Mouse (Mus musculus): ENCODE measurements around the gene Col17a1. TPM values are rescaled to one million over a fixed set of nuclear protein-coding genes. Genes with fewer than 3 reads are reported as not detected.

The Col17a1 gene
- total and polyA plus RNA-seq, 3 experiments = 0.18 to 0.37 TPM; not detected in 1

- Histone ChIP-seq H3K79me2 (replicated peaks; ENCODE audit: control insufficient read depth, insufficient read depth, low read length) (no peaks in the 10 kb centered on the region), H3K4me3 (no peak overlapping the region), H3K27ac (no peak overlapping the region), H3K4me1 (ENCODE audit: control insufficient read depth, insufficient read depth, low read length) (no peaks in the 10 kb centered on the region), H3K9ac (ENCODE audit: low read depth, low read length) (no peak overlapping the region), H3K36me3 (ENCODE audit: control insufficient read depth, insufficient read depth, low read length) (no peaks in the 10 kb centered on the region), H3K27me3 (ENCODE audit: control insufficient read depth, insufficient read depth, low read length) (no peaks in the 10 kb centered on the region)
- 90% methylated on average over 8 of the region's 8 CpGs for WGBS
- DNase-seq = no peak
- TF ChIP-seq POLR2A (IDR thresholded peaks at IDR 0.05; ENCODE audit: insufficient read depth, low read depth, low read length) (no peak), CTCF (IDR thresholded peaks at IDR 0.05) (no peak), EP300 (IDR thresholded peaks at IDR 0.05; ENCODE audit: insufficient read depth, low read depth, low read length) (no peak)
- intact Hi-C loops (cut with DNase I) = no loop called here
Measured at GRCm38 (mm10) chr19:47705772-47706309, 13.9 kb upstream of the Col17a1 start.

- Histone ChIP-seq H3K27ac (no peak overlapping the region), H3K4me1 (ENCODE audit: control insufficient read depth, insufficient read depth, low read length) (no peaks in the 10 kb centered on the region), H3K79me2 (replicated peaks; ENCODE audit: control insufficient read depth, insufficient read depth, low read length) (no peaks in the 10 kb centered on the region), H3K4me3 (no peak overlapping the region), H3K9ac (ENCODE audit: low read depth, low read length) (no peak overlapping the region), H3K36me3 (ENCODE audit: control insufficient read depth, insufficient read depth, low read length) (no peaks in the 10 kb centered on the region), H3K27me3 (ENCODE audit: control insufficient read depth, insufficient read depth, low read length) (no peaks in the 10 kb centered on the region)
- TF ChIP-seq EP300 (IDR thresholded peaks at IDR 0.05; ENCODE audit: insufficient read depth, low read depth, low read length) = no peak
- no peak for TF ChIP-seq CTCF (IDR thresholded peaks at IDR 0.05)
- TF ChIP-seq POLR2A (IDR thresholded peaks at IDR 0.05; ENCODE audit: insufficient read depth, low read depth, low read length) = no peak
- intact Hi-C loops (cut with DNase I) = no loop called here
- 66% methylated on average over 13 of the region's 13 CpGs for WGBS
- DNase-seq = no peak
Measured at GRCm38 (mm10) chr19:47705080-47705771, 13.3 kb upstream of the Col17a1 start.

GRCm38 (mm10) chr19:47700509-47700908 lies 8.6 kb upstream of the Col17a1 start:
- intact Hi-C loops (cut with DNase I) = no loop called here
- no peak overlapping the region for H3K9ac ChIP-seq (ENCODE audit: low read depth, low read length)
- H3K27me3 ChIP-seq (ENCODE audit: control insufficient read depth, insufficient read depth, low read length) = no peaks in the 10 kb centered on the region
- H3K79me2 ChIP-seq (replicated peaks; ENCODE audit: control insufficient read depth, insufficient read depth, low read length) = no peaks in the 10 kb centered on the region
- no peak for DNase-seq
- H3K27ac ChIP-seq = no peak overlapping the region
- H3K4me3 ChIP-seq = no peak overlapping the region
- WGBS = 80% methylated on average over 8 of the region's 8 CpGs
- no peak for TF ChIP-seq EP300 (IDR thresholded peaks at IDR 0.05; ENCODE audit: insufficient read depth, low read depth, low read length)
- TF ChIP-seq CTCF (IDR thresholded peaks at IDR 0.05) = no peak
- no peak for TF ChIP-seq POLR2A (IDR thresholded peaks at IDR 0.05; ENCODE audit: insufficient read depth, low read depth, low read length)
- H3K36me3 ChIP-seq (ENCODE audit: control insufficient read depth, insufficient read depth, low read length) = no peaks in the 10 kb centered on the region
- H3K4me1 ChIP-seq (ENCODE audit: control insufficient read depth, insufficient read depth, low read length) = no peaks in the 10 kb centered on the region

- Histone ChIP-seq H3K36me3 (ENCODE audit: control insufficient read depth, insufficient read depth, low read length) (no peaks in the 10 kb centered on the region), H3K79me2 (replicated peaks; ENCODE audit: control insufficient read depth, insufficient read depth, low read length) (no peaks in the 10 kb centered on the region), H3K27me3 (ENCODE audit: control insufficient read depth, insufficient read depth, low read length) (no peaks in the 10 kb centered on the region), H3K4me1 (ENCODE audit: control insufficient read depth, insufficient read depth, low read length) (no peaks in the 10 kb centered on the region), H3K9ac (ENCODE audit: low read depth, low read length) (no peak overlapping the region), H3K4me3 (no peak overlapping the region), H3K27ac (no peak overlapping the region)
- WGBS = 57% methylated on average over 9 of the region's 9 CpGs
- TF ChIP-seq POLR2A (IDR thresholded peaks at IDR 0.05; ENCODE audit: insufficient read depth, low read depth, low read length) (no peak), EP300 (IDR thresholded peaks at IDR 0.05; ENCODE audit: insufficient read depth, low read depth, low read length) (no peak), CTCF (IDR thresholded peaks at IDR 0.05) (no peak)
- intact Hi-C loops (cut with DNase I) = no loop called here
- no peak for DNase-seq
Measured at GRCm38 (mm10) chr19:47699743-47700142, 7.8 kb upstream of the Col17a1 start.

- no peaks in the 10 kb centered on the region for H3K79me2 ChIP-seq (replicated peaks; ENCODE audit: control insufficient read depth, insufficient read depth, low read length)
- no peaks in the 10 kb centered on the region for H3K36me3 ChIP-seq (ENCODE audit: control insufficient read depth, insufficient read depth, low read length)
- intact Hi-C loops (cut with DNase I) = no loop called here
- H3K9ac ChIP-seq (ENCODE audit: low read depth, low read length) = no peak overlapping the region
- no peak overlapping the region for H3K4me3 ChIP-seq
- no peaks in the 10 kb centered on the region for H3K27me3 ChIP-seq (ENCODE audit: control insufficient read depth, insufficient read depth, low read length)
- 77% methylated on average over 9 of the region's 9 CpGs for WGBS
- no peak overlapping the region for H3K27ac ChIP-seq
- TF ChIP-seq CTCF (IDR thresholded peaks at IDR 0.05) (no peak), EP300 (IDR thresholded peaks at IDR 0.05; ENCODE audit: insufficient read depth, low read depth, low read length) (no peak), POLR2A (IDR thresholded peaks at IDR 0.05; ENCODE audit: insufficient read depth, low read depth, low read length) (no peak)
- no peaks in the 10 kb centered on the region for H3K4me1 ChIP-seq (ENCODE audit: control insufficient read depth, insufficient read depth, low read length)
- DNase-seq = no peak
Measured at GRCm38 (mm10) chr19:47698266-47698665, 6.4 kb upstream of the Col17a1 start.

GRCm38 (mm10) chr19:47697067-47697466 lies 5.2 kb upstream of the Col17a1 start:
- no peak overlapping the region for H3K27ac ChIP-seq
- no peaks in the 10 kb centered on the region for H3K36me3 ChIP-seq (ENCODE audit: control insufficient read depth, insufficient read depth, low read length)
- no peaks in the 10 kb centered on the region for H3K79me2 ChIP-seq (replicated peaks; ENCODE audit: control insufficient read depth, insufficient read depth, low read length)
- H3K4me3 ChIP-seq = no peak overlapping the region
- intact Hi-C loops (cut with DNase I) = no loop called here
- no peaks in the 10 kb centered on the region for H3K4me1 ChIP-seq (ENCODE audit: control insufficient read depth, insufficient read depth, low read length)
- H3K9ac ChIP-seq (ENCODE audit: low read depth, low read length) = no peak overlapping the region
- WGBS = 72% methylated on average over 11 of the region's 11 CpGs
- no peak for DNase-seq
- no peaks in the 10 kb centered on the region for H3K27me3 ChIP-seq (ENCODE audit: control insufficient read depth, insufficient read depth, low read length)
- TF ChIP-seq CTCF (IDR thresholded peaks at IDR 0.05) (no peak), EP300 (IDR thresholded peaks at IDR 0.05; ENCODE audit: insufficient read depth, low read depth, low read length) (no peak), POLR2A (IDR thresholded peaks at IDR 0.05; ENCODE audit: insufficient read depth, low read depth, low read length) (no peak)
